Mouse (Mus musculus): Measurements from ENCODE around the gene Pip5k1a.
A peak's percentile ranks its signal among the peaks of the same experiment; 100 is the strongest.
"Not testable (repeated sequence)": the region's sequence is repeated elsewhere in the genome, so short reads cannot be mapped to it uniquely, and the experiment has no call there.

The Pip5k1a gene

DNA sequence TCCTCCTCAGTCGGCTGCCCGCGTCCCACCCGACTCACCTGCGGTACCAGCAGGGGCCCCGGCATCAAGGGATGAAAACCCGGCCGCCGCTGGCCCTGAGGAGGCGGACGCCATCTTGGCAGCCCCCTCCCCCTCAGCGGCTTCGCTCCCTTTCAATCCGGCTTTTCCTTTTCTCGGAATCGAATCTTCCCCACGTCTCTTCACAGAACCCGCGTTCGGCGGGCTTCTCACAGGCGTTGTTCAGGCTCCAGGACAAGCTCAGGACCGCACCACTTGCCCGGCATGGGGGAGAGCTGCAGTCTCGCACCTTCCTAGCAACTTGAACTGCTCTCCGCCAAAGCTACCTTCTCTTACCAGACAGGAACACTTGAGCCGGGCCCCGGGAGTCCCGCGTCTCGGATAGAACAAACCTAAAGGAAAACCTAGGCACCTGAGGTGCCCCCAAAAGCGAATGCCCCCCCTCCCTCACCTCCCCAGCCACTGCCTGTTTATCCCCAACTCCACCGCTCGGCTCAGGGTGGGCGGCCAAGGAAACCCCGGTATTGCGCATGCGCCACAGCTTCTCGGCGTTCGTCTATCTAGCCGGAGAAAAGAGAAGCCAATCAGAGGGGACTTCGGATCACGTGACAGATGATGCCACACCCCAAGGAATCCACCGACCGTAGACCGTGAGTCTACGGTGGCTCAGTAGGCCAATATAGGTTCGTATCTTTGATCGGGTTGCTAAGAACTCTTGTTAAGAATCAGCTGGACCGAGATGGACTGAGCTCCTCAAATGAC, at the start of gene Pip5k1a:
TSS of gene Pip5k1a (minus strand) at position 593 of the 780 bp plus-strand sequence.
- DNase-seq: peak; percentile 88 to 90

DNA sequence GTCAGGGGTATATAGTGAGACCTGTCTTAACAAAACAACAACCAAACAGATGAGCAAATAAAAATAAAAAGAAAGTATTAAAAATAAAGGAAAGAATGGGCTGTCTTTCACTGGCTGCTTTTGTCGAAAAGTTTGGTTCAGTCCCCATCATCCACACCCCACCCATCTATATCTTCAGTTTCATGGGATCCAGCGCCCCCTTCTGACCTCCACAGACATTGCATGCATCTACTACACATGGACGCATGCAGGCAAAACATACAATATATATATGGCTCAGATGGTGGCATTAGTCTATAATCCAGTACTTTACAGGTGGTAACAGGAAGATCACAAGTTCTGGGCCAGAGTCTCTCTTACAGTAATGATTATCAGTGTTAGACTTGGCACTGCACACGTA, 47.1 kb upstream of the Pip5k1a start:
- peak; percentile 50 to 72 for DNase-seq

DNA sequence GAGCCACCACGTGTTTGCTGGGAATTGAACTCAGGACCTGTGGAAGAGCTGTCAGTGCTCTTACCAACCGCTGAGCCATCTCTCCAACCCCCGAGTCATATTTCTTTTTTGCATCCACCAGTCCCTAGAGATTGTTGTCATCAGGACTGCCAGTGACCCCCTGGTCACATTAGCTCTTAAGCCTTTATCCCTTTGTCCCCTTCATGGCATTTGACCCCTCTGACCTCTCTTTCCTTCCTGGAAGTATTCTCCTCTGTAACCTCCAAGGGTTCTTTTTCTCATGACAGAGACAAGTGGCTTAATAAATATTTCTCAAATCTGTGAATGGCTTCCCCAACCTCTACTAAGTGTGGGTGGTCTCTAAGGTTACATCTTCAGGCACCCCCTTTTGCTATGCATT, 41.2 kb upstream of the Pip5k1a start:
- no peak for DNase-seq

DNA sequence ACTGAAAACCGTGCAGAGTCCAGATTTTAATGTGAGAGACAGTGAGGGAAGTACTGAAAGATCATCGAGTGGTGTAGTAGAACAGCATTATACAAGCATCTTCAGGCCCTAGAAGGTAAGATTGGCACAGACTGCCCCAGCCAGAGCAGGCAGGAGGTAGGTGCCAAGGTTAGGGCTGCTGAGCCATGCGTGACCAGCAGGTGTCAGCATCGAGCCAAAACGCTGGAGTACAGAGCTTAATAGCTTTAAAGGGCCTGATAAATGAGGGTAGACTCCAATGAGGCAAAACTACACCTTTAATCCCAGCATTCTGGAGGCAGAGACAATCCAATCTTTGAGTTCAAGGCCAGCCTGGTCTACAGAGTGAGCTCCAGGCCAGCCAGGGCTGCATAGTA, 35.9 kb upstream of the Pip5k1a start:
- peak; percentile 75 to 91 for DNase-seq

DNA sequence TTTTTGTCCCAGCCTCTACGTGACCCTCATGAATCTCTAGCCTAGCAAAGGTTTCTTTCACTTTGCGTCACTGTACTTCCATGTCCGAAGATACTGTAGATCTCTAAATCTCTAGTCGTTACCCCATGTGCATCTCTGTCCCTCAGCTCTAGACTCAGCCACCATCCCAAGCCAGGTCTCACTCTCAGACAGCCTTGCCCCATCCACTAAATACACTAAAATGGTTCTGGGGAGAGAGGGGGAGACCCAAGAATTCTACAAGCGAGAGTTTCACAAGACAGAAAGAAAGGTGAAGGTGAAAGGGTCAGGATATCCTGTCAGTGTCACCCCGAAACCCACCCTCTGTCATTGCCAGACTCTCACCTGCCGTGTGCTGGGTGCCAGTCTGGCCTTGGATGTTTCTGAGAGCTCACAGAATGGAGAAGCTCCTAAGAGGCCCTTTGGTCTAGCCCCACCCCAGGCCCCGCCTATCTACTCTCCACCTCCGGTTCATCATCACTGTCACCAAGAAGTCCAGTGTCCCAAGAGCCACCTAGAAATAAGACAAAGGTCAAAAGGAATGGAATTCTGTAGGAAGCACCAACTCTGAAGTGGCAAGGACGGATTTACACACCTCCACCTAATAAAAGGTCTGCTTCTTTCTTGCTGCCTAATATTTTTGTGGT, 35.4 kb upstream of the Pip5k1a start, which contains the start of gene Tnfaip8l2:
TSS of gene Tnfaip8l2 (minus strand) at position 409 of the 665 bp plus-strand sequence.
- DNase-seq: peak; percentile 69 to 79

DNA sequence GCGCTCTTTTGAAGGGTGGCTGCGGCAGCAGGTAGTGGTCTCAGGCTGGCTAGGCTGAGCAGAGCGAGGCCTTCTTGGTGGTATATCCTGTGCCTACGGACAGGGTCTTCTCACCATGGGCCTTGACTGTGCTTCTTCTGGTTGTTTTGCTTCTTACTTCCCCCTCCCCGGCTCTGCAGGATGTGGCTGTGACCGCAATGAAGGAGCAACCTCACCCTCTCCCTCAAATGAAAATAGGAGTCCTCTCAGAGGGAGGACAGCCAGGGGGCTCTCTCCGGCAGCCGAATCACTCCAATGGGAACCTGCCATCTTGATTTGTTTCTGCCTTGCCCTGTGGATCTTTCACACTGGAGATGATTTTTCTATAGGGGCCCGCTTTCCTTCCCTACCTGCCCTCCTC, 34.7 kb upstream of the Pip5k1a start:
- peak; percentile 56 to 66 for DNase-seq

DNA sequence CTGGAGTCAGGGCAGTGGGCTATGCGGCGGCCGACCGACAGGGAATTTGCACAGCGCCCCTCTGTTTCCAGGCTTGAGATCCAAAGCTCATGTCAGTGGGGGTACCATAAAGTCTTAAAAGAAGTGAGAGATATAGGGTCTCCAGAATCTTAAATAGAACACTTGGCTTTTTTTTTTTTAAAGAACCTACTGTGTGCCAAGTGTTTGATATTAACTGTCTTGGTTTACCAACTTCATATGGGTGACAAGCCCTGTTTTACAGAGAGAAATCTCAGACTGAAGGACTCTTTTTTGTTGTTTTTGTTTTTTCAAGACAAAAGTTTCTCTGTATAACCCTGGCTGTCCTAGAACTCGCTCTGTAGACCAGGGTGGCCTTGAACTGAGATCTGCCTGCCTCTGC, 34.1 kb upstream of the Pip5k1a start:
- DNase-seq: no peak

DNA sequence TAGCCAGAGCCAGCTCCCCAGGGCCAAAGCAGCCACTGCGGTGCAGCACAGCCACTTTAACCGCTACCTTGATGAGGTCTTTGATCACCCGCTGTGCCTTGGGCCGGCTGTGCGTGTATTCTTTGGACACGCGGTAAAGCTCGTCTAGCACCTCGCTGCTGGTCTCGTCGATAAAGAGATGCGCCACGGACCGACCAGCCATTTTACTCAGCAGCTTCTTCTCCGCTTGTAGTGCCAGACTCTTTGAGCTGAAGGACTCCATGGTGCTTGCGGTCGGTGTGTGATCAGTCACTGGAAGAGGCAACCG, 33.5 kb upstream of the Pip5k1a start:
- peak in 1 of 2 experiments; percentile 12 for DNase-seq

DNA sequence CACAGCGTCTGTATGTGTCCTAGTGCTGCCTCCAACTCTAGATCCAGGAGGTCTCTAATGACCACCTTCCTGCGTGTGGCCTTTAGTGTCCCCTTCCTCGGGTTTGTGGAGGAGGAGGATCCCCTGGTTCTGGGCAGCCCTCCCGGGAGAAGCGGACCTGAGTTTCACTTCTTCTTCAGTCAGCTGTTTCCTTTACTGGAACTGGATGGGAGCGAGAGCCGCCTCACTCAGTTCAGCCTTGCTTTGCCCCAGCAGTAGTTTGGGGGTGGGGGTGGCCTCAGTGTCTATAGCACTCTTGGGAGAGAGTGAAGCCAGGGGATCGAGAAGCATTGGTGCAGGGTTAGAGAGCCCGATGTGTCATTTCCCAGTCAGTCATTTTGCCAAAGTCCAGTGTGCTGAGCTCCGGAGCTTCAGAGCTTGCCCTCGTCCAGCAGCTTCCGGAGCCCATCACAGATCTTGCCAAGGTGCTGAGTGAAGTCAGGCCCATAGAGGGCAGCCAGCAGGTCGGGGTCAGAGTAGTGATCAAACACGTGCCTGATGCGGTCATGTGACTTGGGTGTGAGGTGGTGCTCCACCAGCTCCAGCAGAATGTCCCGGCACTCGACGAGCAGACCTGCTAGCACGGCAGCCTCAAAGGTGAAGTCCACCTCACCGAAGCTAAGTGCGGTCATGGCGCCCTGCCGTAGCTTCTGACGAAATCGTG, 33.0 kb upstream of the Pip5k1a start:
- peak; percentile 18 to 49 for DNase-seq

DNA sequence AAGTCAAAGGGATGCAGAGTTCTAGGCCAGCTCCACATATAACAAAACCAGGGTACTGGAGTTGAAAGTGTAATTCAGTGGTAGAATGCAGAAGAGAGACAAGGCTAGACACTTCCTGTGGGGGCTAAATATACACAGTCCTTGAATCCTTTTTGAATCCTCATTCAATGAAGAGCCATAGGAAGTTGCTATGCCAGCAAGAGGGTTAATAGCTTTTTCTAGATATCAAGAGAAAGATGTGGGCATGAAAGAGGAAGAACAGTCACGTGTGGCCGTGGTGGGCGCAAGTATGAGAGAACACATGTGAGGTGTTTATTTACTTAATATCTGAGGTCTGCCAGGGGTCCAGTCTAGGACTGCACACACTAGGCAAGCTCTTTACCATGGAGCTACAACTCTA, 29.6 kb upstream of the Pip5k1a start:
- DNase-seq: peak in 1 of 2 experiments; percentile 38

DNA sequence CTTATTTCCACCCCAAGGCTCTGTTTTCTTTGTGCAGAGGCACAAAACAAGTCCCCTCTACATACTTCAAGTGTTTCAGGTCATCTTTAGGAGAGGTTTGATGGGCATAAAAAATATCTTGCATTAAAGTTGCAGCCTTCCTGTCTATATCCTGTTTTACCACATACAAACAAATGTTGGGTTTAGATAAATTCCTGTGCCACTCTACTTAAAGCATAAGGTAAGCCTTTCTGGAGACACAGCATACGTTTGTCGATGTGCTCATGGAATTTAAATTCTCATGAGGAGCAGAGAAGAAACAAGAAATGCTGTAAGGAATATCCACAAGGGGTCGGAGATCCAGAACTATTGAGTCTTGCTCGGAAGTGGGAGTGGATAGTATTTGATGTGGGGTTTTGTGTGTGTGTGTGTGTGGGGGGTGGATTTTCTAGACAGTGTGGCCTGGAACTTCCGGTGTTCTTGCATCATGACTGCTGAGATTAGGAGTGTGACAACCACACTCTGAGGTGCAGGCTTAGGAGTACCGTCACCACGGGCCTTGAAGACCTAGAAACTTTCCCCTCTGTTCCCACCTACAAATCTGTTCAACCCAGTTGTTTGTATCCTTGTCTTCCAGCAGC, 28.8 kb upstream of the Pip5k1a start:
- DNase-seq: no peak

DNA sequence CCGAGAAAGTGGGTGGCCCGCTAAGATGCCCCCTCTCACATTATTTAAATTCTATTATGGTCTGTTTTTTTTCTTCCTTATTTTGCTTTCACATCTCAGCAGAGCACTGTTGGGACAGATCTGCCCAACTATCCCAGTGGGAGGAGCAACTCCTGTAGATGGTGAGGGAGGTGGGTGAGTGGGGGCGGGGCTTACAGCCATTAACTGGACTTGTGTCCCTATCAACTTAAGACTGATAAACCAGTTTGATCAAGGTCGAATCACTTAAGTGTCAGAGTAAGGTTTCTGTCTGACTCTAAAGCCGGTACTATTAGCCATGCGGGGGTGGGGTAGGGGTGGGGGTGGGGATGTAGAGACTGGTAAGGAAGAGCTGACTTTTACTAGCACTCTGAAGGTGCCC, 28.3 kb upstream of the Pip5k1a start:
- peak; percentile 45 to 61 for DNase-seq

DNA sequence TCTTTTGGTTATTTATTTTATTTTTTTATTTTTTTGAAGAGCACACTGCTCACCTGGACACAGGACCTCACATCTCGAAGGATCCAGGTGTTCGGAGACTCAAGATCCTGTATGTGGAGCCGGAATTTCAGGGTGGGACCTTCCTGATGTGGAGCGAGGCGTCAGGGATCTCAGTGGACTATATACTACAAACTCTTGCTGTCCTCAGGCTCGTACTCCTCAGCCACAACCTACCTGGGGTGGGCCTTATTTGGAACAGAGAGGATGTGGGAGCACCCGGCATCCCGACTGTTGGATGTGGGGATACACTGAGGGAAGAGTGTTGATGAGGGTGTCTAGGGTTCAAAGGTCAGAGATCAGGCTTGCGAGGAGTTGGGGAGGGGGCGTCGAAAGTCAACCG, 27.4 kb upstream of the Pip5k1a start:
- DNase-seq: not testable (repeated sequence)

DNA sequence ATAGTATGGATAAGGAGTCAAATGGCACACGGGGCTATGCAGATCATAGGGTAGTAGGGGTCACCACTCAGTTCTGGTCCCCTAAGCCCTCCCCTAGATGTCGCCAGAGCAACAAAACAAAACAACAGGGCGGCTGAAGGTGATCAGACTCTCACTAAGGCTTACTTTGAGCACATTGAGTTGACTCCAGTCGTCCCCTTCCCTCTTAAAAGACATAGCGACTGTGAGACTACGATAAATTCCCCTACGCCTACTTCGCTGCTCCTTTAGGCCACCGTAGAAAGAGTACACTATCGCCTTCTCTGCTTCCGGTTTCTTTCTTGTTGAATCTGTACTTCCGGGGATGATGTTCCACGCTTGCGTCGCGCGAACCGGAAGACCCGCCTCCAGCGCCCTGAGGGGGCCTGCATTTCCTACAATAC, 27.0 kb upstream of the Pip5k1a start, which contains the start of the genes Scnm1 and Lysmd1:
TSS of gene Scnm1 (minus strand) at position 332 of the 422 bp plus-strand sequence.
TSS of gene Lysmd1 (plus strand) at position 409 of the 422 bp plus-strand sequence.
- peak; percentile 77 to 81 for DNase-seq

DNA sequence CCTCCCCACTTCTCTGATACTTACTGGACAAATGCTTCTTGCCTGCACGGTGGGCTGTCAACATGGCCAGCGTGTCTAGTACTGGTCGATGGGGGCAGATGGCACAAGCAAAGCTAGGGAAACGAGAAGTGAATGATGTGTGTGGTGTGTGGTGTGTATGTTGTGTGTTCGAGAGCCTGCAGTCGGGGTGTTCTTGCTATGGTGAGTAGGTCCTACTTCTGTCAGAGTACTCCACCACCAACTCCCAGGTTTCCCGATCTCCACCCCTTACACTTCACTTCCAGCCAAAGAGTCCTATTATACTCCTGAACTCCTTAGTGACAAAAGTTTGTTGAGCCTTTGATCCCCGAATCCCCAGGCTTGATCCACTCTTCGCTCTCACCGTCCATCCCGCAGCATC, 26.4 kb upstream of the Pip5k1a start:
- DNase-seq: no peak

DNA sequence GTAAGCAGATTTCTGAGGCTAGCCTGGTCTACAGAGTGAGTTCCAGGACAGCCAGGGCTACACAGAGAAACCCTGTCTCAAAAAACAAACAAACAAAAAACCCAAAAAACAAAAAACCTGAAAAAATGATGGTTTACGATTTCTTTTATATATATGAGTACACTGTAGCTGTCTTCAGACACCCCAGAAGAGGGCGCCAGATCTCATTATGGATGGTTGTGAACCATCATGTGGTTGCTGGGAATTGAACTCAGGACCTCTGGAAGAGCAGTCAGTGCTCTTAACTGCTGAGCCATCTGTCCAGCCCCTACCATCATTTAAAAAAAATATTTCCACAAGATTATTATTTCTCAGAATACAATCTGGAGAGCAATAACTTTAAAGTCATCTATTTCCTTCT, 25.7 kb upstream of the Pip5k1a start:
- DNase-seq: not testable (repeated sequence)

DNA sequence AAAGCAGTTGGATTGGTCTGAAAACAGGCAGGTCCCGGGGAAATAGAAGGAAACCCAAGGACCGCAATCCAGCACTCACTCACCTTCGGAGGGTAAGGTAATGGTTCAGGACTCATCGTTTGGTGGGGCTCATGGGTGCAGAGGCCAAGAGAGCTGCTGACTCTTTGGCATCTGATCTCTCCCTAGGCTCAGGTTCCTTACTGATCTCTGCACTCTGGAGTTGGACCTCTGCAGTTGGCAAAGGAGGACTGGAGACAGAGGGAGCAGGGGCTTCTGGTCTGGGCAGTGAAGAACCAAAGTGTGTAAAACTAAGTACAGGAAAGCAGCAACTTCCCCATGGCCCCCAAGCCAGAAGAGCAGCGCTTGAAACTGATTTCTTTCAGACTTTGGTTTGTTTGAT, 23.4 kb upstream of the Pip5k1a start:
- no peak for DNase-seq

DNA sequence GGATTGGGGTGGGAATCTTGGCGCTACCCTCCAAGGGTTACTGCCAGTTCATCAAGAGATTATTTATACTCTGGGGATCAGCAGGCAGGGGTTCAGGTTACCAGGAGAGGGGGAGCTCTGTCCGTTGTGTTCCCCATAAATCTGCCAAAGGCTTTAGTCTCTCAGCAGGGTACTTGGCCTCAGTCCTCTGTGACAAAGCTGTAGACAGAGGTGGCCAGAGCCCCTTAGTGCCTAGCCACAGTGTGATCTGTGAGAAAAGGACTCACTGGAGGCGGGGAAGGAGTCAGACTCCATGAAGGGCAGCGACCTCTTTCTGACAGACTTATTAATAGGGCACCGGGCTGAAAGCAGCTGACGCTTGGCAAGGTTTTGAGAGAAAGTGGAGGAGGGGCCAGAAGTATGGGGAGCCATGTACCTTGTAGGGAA, 22.5 kb upstream of the Pip5k1a start:
- DNase-seq: no peak

DNA sequence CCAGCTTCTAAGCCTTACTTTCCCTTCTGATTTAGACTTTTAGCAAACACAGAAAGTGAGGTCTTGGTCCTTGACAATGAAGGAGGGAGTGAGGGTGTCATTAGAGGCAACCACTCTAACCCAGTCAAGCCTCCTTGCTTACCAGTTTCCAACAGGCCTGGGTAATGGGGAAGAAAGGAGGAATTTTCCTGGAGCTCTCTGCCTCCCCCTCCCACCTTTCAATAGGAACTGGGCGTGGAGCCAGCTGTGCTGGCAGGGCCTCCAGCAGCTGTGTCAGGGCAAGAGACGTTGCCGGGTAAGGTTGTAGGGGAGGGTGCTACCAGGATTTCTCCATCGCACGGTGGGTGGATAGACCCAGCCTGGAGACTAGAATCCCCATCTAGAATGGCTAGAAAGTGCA, 18.2 kb upstream of the Pip5k1a start:
- no peak for DNase-seq

DNA sequence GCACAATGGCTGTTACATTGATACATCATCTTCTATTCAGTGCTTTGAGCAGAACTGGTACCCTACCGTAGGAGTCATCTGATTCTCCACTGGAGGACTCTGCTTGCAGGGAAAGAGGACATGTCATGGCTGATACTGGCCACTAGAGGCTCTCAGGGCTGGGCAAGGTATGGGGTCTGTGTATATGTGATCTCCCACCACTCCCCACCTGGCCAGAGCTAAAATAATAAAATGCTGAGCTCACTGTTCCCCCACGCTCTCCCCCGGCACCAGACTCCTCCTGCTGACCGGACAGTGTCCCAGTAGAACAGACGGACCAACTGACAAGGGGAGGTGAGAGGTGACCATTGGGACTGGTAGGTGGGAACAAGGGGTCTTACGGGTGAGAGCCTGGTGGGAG, 17.5 kb upstream of the Pip5k1a start, which contains the start of gene Tmod4:
TSS of gene Tmod4 (plus strand) at position 231 of the 400 bp plus-strand sequence.
- no peak for DNase-seq

DNA sequence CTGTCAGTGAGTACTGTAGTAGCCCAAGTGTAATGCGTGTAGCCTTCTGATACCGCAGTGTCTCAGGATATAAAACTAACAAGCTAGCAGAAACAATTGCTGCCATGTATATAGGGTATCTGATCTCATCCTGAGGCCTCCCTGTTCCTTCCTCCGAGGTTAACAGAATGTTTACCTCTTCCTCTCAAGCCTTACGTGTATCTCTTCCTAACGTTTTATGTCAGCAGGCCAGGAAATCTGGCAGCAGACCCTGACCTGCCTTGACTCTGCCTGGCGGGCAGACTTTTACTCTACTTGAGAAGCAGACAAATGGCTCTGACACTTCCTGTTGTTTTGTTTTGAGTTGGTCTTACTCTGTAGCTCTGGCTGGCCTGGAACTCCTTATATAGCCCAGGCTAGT, 14.8 kb upstream of the Pip5k1a start:
- DNase-seq: no peak

DNA sequence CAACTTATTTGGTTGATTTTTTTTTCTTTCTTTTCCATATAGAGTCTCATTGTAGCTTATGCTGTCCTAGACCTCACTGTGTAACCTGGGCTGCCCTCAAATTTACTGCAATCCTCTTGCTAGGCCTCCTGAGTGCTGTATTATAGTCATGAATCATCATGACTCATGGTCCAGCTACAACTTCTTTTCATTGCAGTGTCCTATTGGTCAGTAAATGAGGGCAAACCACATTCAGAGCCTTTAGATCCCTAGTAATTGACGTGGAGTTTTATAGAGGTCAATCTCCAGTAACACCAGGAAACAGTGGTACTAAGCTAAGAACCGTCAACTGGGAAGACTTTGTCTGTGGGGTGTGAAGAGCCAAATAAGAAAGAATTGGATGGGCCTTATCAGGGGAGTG, 11.0 kb upstream of the Pip5k1a start:
- no peak for DNase-seq

DNA sequence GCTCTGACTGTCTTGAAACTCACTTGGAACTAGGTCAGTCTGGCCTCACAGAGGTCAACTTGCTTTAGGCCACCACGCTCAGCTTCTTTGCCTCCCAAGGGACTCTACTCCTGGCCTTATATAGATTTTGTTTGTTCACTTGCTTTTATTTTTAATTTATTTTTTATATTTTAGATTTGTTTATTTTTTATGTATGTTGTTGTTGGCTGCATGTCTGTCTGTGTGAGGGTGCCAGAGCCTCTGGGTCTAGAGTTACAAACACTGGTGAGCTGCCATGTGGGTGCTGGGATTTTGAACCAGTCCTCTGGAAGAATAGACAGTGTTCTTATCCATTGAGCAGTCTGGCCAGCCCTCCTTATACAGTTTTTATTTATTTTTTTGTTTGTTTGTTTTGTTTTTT, 6.0 kb upstream of the Pip5k1a start:
- DNase-seq: no peak
